In genomic region chr9:60027234-60027633, GRCm38 (mm10) we compare ENCODE assay signal across 29 mouse cellular contexts.
DNase-seq lines count a peak whose midpoint lies in the region; ATAC-seq and TF ChIP-seq lines count a peak whose summit lies in the region.
"Had no signal": no experiment of that assay in that cellular context is flagged by ENCODE, and none has a peak within 500 bp of the region (broad histone marks: within the 10 kb centered on the region; RNA-seq: fewer than 3 reads in every experiment).

No protein-coding gene starts in this region.

- no peak for TF ChIP-seq CTCF in lung, embryonic 14.5 days (IDR thresholded peaks at IDR 0.05; ENCODE audit: low read depth)
- TF ChIP-seq CTCF in stomach, postnatal 0 days (IDR thresholded peaks at IDR 0.05; ENCODE audit: low read depth): no peak

- DNase-seq in adrenal gland, adult 8-10 months: peak; percentile 50
- DNase-seq in adrenal gland, postnatal 25 days: no peak
- DNase-seq in heart, adult 11 months: peak; percentile 78
- no peak for DNase-seq in heart, embryonic 10.5 days (ENCODE audit: low spot score)
- DNase-seq in lung, embryonic 14.5 days: peak; percentile 4
- DNase-seq in lung, adult 18-20 months: no peak
- DNase-seq in stomach, postnatal 0 days (ENCODE audit: low spot score): no peak
- DNase-seq: cerebellum, adult 11-12 months; cerebellum, adult 8-10 months; cerebellum, postnatal 10 days; cerebellum, postnatal 36 days; embryo, embryonic 11 days; gastrocnemius, adult 2 months; gastrocnemius, postnatal 14 days; heart, adult 18-20 months; heart, postnatal 36 days; kidney, adult 18-20 months had no signal

- TF ChIP-seq EP300 in stomach, postnatal 0 days (optimal IDR thresholded peaks at IDR 0.05): no peak

- H3K4me1 ChIP-seq in heart, embryonic 10.5 days: peaks cover 24% of the 10 kb centered on the region
- peaks cover 18% of the 10 kb centered on the region for H3K4me1 ChIP-seq in lung, embryonic 14.5 days (ENCODE audit: insufficient read depth)
- H3K4me1 ChIP-seq in stomach, postnatal 0 days (replicated peaks; ENCODE audit: control insufficient read depth, insufficient read depth): peaks cover 5% of the 10 kb centered on the region

- no peak overlapping the region for H3K27ac ChIP-seq in heart, embryonic 10.5 days
- no peak overlapping the region for H3K27ac ChIP-seq in lung, embryonic 14.5 days (ENCODE audit: low read depth)
- no peak overlapping the region for H3K27ac ChIP-seq in stomach, postnatal 0 days (replicated peaks)
- H3K27ac ChIP-seq: embryonic facial prominence, embryonic 10.5 days; embryonic facial prominence, embryonic 13.5 days; forebrain, embryonic 13.5 days; gastrocnemius, adult 2 months; heart, embryonic 13.5 days; hindbrain, embryonic 13.5 days; intestine, embryonic 15.5 days had no signal

- H3K9me3 ChIP-seq in heart, embryonic 10.5 days: no peaks in the 10 kb centered on the region
- H3K9me3 ChIP-seq in lung, embryonic 14.5 days (ENCODE audit: low read depth, low read length): no peaks in the 10 kb centered on the region
- H3K9me3 ChIP-seq in stomach, postnatal 0 days (ENCODE audit: control insufficient read depth, low read length): no peaks in the 10 kb centered on the region
- H3K9me3 ChIP-seq: embryonic facial prominence, embryonic 10.5 days; embryonic facial prominence, embryonic 13.5 days; forebrain, embryonic 13.5 days; heart, embryonic 13.5 days; hindbrain, embryonic 10.5 days; hindbrain, embryonic 13.5 days; intestine, embryonic 15.5 days had no signal

- H3K36me3 ChIP-seq in heart, embryonic 10.5 days: no peaks in the 10 kb centered on the region
- no peaks in the 10 kb centered on the region for H3K36me3 ChIP-seq in lung, embryonic 14.5 days (ENCODE audit: insufficient read depth)
- H3K36me3 ChIP-seq in stomach, postnatal 0 days (ENCODE audit: control insufficient read depth, insufficient read depth, low read length): no peaks in the 10 kb centered on the region
- H3K36me3 ChIP-seq: embryonic facial prominence, embryonic 10.5 days; embryonic facial prominence, embryonic 13.5 days; heart, embryonic 13.5 days; hindbrain, embryonic 10.5 days; hindbrain, embryonic 13.5 days; intestine, embryonic 15.5 days had no signal

- H3K4me2 ChIP-seq in lung, embryonic 14.5 days: no peak overlapping the region
- H3K4me2 ChIP-seq in stomach, postnatal 0 days (replicated peaks; ENCODE audit: low read depth): no peak overlapping the region
- H3K4me2 ChIP-seq: embryonic facial prominence, embryonic 13.5 days; forebrain, embryonic 13.5 days; heart, embryonic 13.5 days; hindbrain, embryonic 13.5 days; intestine, embryonic 15.5 days had no signal

- H3K4me3 ChIP-seq in heart, embryonic 10.5 days: no peak overlapping the region
- no peak overlapping the region for H3K4me3 ChIP-seq in lung, embryonic 14.5 days (ENCODE audit: low read depth, low read length)
- no peak overlapping the region for H3K4me3 ChIP-seq in stomach, postnatal 0 days (ENCODE audit: low read depth, low read length)
- H3K4me3 ChIP-seq: embryonic facial prominence, embryonic 10.5 days; embryonic facial prominence, embryonic 13.5 days; erythroblast, embryonic 14.5 days; forebrain, embryonic 13.5 days; gastrocnemius, adult 2 months; heart, embryonic 13.5 days; hindbrain, embryonic 10.5 days; hindbrain, embryonic 13.5 days; intestine, embryonic 15.5 days had no signal

- 68% methylated on average over 4 of the region's 4 CpGs for WGBS in heart, embryonic 10.5 days
- WGBS in lung, embryonic 14.5 days: 55% methylated on average over 4 of the region's 4 CpGs
- 69% methylated on average over 4 of the region's 4 CpGs for WGBS in stomach, postnatal 0 days

- H3K9ac ChIP-seq in lung, embryonic 14.5 days: no peak overlapping the region
- no peak overlapping the region for H3K9ac ChIP-seq in stomach, postnatal 0 days (ENCODE audit: low read length)
- H3K9ac ChIP-seq: embryonic facial prominence, embryonic 13.5 days; forebrain, embryonic 13.5 days; heart, embryonic 13.5 days; hindbrain, embryonic 13.5 days; intestine, embryonic 15.5 days had no signal

- no peaks in the 10 kb centered on the region for H3K27me3 ChIP-seq in heart, embryonic 10.5 days (ENCODE audit: insufficient read depth, poor library complexity, severe bottlenecking)
- no peaks in the 10 kb centered on the region for H3K27me3 ChIP-seq in lung, embryonic 14.5 days (ENCODE audit: insufficient read depth, low read length)
- no peaks in the 10 kb centered on the region for H3K27me3 ChIP-seq in stomach, postnatal 0 days (ENCODE audit: control insufficient read depth, insufficient read depth, low read length)
- H3K27me3 ChIP-seq: embryonic facial prominence, embryonic 13.5 days; forebrain, embryonic 13.5 days; heart, embryonic 13.5 days; hindbrain, embryonic 13.5 days; intestine, embryonic 15.5 days had no signal

- peak; percentile 46 for ATAC-seq in lung, embryonic 14.5 days (ENCODE audit: insufficient read depth)
- peak; percentile 55; the same call in 1 of the 2 replicates for ATAC-seq in stomach, postnatal 0 days (ENCODE audit: low FRiP score, low TSS enrichment)
- no peak for ATAC-seq in cerebellum, adult (ENCODE audit: insufficient number of reproducible peaks, low FRiP score, low TSS enrichment)
- ATAC-seq: CD4-positive, CD25-positive, alpha-beta regulatory T cell, adult 4 months; forebrain, embryonic 13.5 days; forebrain, embryonic 16.5 days; hindbrain, embryonic 16.5 days; intestine, embryonic 15.5 days had no signal

Comparison
In these comparisons a context has a peak if more than half of its experiments do, and no peak if none do; other contexts are left out.
1. DNase-seq: peak in adrenal gland, adult 8-10 months (single experiment), heart, adult 11 months (single experiment) and lung, embryonic 14.5 days (single experiment); none in adrenal gland, postnatal 25 days (single experiment), heart, embryonic 10.5 days (single experiment), lung, adult 18-20 months (0 of 2) and stomach, postnatal 0 days (single experiment).